10 mouse cellular contexts compared by ENCODE assay signal in genomic region chr1:86433359-86433758, GRCm38 (mm10). TPM values are rescaled to one million over a fixed set of nuclear protein-coding genes. Genes with fewer than 3 reads are reported as not detected.
DNase-seq lines count a peak whose midpoint lies in the region; ATAC-seq and TF ChIP-seq lines count a peak whose summit lies in the region.
"Had no signal": no experiment of that assay in that cellular context is flagged by ENCODE, and none has a peak within 500 bp of the region (broad histone marks: within the 10 kb centered on the region; RNA-seq: fewer than 3 reads in every experiment).

No protein-coding gene starts in this region.

- DNase-seq in cerebellum, adult 8-10 months = peak; percentile 30
- DNase-seq in cerebellum, postnatal 25 days = no peak
- no peak for DNase-seq in lung, postnatal 14 days
- DNase-seq in limb, embryonic 14.5 days (ENCODE audit: low spot score) = no peak
- no peak for DNase-seq in gastrocnemius, postnatal 36 days
- DNase-seq in layer of hippocampus, adult 9-11 months = no peak

- ATAC-seq in lung, embryonic 16.5 days (ENCODE audit: low read depth) = no peak
- ATAC-seq in limb, embryonic 14.5 days (ENCODE audit: low FRiP score, low read depth) = no peak
- ATAC-seq in stomach, embryonic 14.5 days (ENCODE audit: insufficient number of reproducible peaks, insufficient read depth, low FRiP score, low read depth) = no peak

- no peak overlapping the region for H3K4me3 ChIP-seq in lung, embryonic 16.5 days (ENCODE audit: low read length)
- H3K4me3 ChIP-seq in limb, embryonic 14.5 days (replicated peaks; ENCODE audit: low read length) = no peak overlapping the region
- no peak overlapping the region for H3K4me3 ChIP-seq in stomach, embryonic 14.5 days (ENCODE audit: low read depth, low read length)

- H3K4me1 ChIP-seq in lung, embryonic 16.5 days (replicated peaks; ENCODE audit: control insufficient read depth, insufficient read depth, low read length) = peaks cover 36% of the 10 kb centered on the region
- H3K4me1 ChIP-seq in limb, embryonic 14.5 days (ENCODE audit: control insufficient read depth, insufficient read depth, low read length) = peaks cover 23% of the 10 kb centered on the region
- peaks cover 22% of the 10 kb centered on the region for H3K4me1 ChIP-seq in stomach, embryonic 14.5 days (ENCODE audit: control insufficient read depth, insufficient read depth, low read length)

- no peaks in the 10 kb centered on the region for H3K9me3 ChIP-seq in lung, embryonic 16.5 days (ENCODE audit: control insufficient read depth, low read length)
- H3K9me3 ChIP-seq in limb, embryonic 14.5 days (ENCODE audit: control insufficient read depth, low read length) = no peaks in the 10 kb centered on the region
- no peaks in the 10 kb centered on the region for H3K9me3 ChIP-seq in stomach, embryonic 14.5 days (ENCODE audit: control insufficient read depth, low read depth, low read length)

- peak overlapping the region; percentile 99 for H3K27ac ChIP-seq in lung, embryonic 16.5 days (ENCODE audit: low read length)
- peak overlapping the region; percentile 97 for H3K27ac ChIP-seq in limb, embryonic 14.5 days (replicated peaks; ENCODE audit: low read depth, low read length)
- H3K27ac ChIP-seq in stomach, embryonic 14.5 days (ENCODE audit: low read length) = peak overlapping the region; percentile 99

- 76% methylated on average over 7 of the region's 7 CpGs for WGBS in lung, embryonic 16.5 days
- WGBS in limb, embryonic 14.5 days = 80% methylated on average over 7 of the region's 7 CpGs
- WGBS in stomach, embryonic 14.5 days = 68% methylated on average over 7 of the region's 7 CpGs

- intact Hi-C loops in gastrocnemius, postnatal 36 days (cut with DNase I) = no loop called here

- H3K36me3 ChIP-seq in lung, embryonic 16.5 days (ENCODE audit: control insufficient read depth, insufficient read depth, low read length) = no peaks in the 10 kb centered on the region
- H3K36me3 ChIP-seq in limb, embryonic 14.5 days (ENCODE audit: control insufficient read depth, insufficient read depth, low read length) = no peaks in the 10 kb centered on the region
- no peaks in the 10 kb centered on the region for H3K36me3 ChIP-seq in stomach, embryonic 14.5 days (ENCODE audit: control insufficient read depth, insufficient read depth, low read length)

- H3K4me2 ChIP-seq in lung, embryonic 16.5 days (ENCODE audit: low read depth, low read length) = no peak overlapping the region
- H3K4me2 ChIP-seq in limb, embryonic 14.5 days (replicated peaks; ENCODE audit: low read depth, low read length, severe bottlenecking) = peak overlapping the region; percentile 89
- H3K4me2 ChIP-seq in stomach, embryonic 14.5 days (replicated peaks; ENCODE audit: low read depth, low read length) = no peak overlapping the region

- no peak overlapping the region for H3K9ac ChIP-seq in lung, embryonic 16.5 days (ENCODE audit: low read length)
- no peak overlapping the region for H3K9ac ChIP-seq in limb, embryonic 14.5 days (ENCODE audit: low read depth, low read length, severe bottlenecking)
- no peak overlapping the region for H3K9ac ChIP-seq in stomach, embryonic 14.5 days (replicated peaks; ENCODE audit: low read depth, low read length)

- TF ChIP-seq POLR2A in limb, embryonic 14.5 days (IDR thresholded peaks at IDR 0.05; ENCODE audit: borderline replicate concordance, extremely low read depth, insufficient read depth, insufficient read length) = no peak

- H3K27me3 ChIP-seq in lung, embryonic 16.5 days (ENCODE audit: control insufficient read depth, insufficient read depth, low read depth, low read length) = no peaks in the 10 kb centered on the region
- no peaks in the 10 kb centered on the region for H3K27me3 ChIP-seq in limb, embryonic 14.5 days (ENCODE audit: control insufficient read depth, insufficient read depth, low read length)
- H3K27me3 ChIP-seq in stomach, embryonic 14.5 days (ENCODE audit: control insufficient read depth, insufficient read depth, low read length) = no peaks in the 10 kb centered on the region

RNA-seq across cellular contexts. Expression of gene Tex44, which starts 7.2 kb away (rescaled TPM):
- polyA plus RNA-seq in lung, embryonic 16.5 days (2015; fragmentation: Nextera tagmentation; extraction: Ambion mirVana) = not detected in 2 replicates
- polyA plus RNA-seq in limb, embryonic 14.5 days (2012; rRNA removed) = not detected in 2 replicates
- polyA plus RNA-seq in limb, embryonic 14.5 days (2014; fragmentation: Nextera tagmentation; extraction: Ambion mirVana) = not detected in 2 replicates
- not detected in 2 replicates for polyA plus RNA-seq in stomach, embryonic 14.5 days (2014; fragmentation: Nextera tagmentation; extraction: Ambion mirVana)
- total RNA-seq in gastrocnemius, postnatal 36 days (2021) = not detected
- total RNA-seq: left cerebral cortex, postnatal 36 days had no signal
- polyA plus RNA-seq: activated CD4-positive, CD25-positive, alpha-beta regulatory T cell, adult 4 months had no signal

RNA-seq across cellular contexts. Expression of gene Nmur1, which starts 7.3 kb away (rescaled TPM):
- polyA plus RNA-seq in lung, embryonic 16.5 days (2015; fragmentation: Nextera tagmentation; extraction: Ambion mirVana) = 0.49 and 0.63 TPM in 2 replicates
- 0.09 TPM in 1 of 2 replicates, not detected in the other for polyA plus RNA-seq in limb, embryonic 14.5 days (2012; rRNA removed)
- 0.17 TPM in 1 of 2 replicates, not detected in the other for polyA plus RNA-seq in limb, embryonic 14.5 days (2014; fragmentation: Nextera tagmentation; extraction: Ambion mirVana)
- not detected in 2 replicates for polyA plus RNA-seq in stomach, embryonic 14.5 days (2014; fragmentation: Nextera tagmentation; extraction: Ambion mirVana)
- not detected for total RNA-seq in gastrocnemius, postnatal 36 days (2021)
- total RNA-seq: left cerebral cortex, postnatal 36 days had no signal
